Mouse (Mus musculus) lung, postnatal 36 days (tissue): ENCODE measurements around the gene Vsig1.
A peak's percentile ranks its signal among the peaks of the same experiment; 100 is the strongest.

Experiments
- DNase-seq: peaks from one replicate; pipeline ENCODE4 v3.0.0; 2022; ENCODE audit warnings: mixed read lengths

Vsig1 gene

GRCm38 (mm10) chrX:140907360-140907759, at the start of gene Vsig1:
TSS of gene Vsig1 (plus strand) at chrX:140907608.
- DNase-seq = no peak

GRCm38 (mm10) chrX:140862760-140863159, 44.6 kb upstream of the Vsig1 start:
- DNase-seq = no peak

- DNase-seq = no peak
Measured at GRCm38 (mm10) chrX:140863431-140863830, 44.0 kb upstream of the Vsig1 start.

DNA sequence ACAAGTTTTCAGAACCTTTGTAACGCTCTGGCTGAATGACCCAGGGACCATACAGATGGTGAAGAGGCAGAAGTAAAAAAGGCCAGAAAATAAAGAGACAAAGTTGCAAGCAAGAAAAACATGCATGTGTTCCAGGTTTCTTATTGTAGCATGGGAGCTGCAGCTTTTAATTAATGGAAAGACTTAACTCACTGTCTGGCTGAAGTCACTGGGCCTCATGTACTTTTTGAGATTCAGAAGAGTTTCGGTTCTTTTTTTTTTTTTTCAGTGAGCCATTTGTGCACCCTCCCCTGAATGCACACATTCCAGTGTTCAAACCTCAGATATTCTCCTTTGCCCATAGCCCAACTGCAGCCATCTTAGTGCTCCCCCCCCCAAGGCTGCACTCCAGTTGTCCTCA, 20.2 kb upstream of the Vsig1 start:
- DNase-seq = no peak

- DNase-seq = no peak
Measured at GRCm38 (mm10) chrX:140891796-140892195, 15.6 kb upstream of the Vsig1 start.

- DNase-seq = no peak
Measured at GRCm38 (mm10) chrX:140903487-140903886, 3.9 kb upstream of the Vsig1 start.

DNA sequence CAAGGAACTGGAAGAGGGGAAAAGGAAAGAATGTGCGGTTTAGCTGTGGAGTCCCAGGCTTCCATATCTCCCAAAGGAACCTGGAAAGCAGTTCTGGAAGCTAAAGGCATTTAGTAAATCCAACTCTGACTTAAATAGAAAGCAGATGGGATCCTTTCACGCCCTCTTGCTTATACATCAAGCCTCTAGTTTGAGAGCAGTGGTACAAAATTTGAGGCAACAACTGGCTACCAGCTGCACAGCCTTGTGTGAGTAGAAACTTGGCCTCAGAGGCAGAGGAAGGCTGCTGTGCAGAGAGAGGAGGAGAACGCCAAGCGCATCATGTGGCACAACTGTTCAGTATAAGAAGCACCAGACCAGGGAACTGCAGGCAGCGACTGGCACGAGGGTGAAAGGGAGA, 13.9 kb downstream of the Vsig1 start:
- no peak for DNase-seq

GRCm38 (mm10) chrX:140932066-140932465, 24.7 kb downstream of the Vsig1 start:
- DNase-seq = no peak

DNA sequence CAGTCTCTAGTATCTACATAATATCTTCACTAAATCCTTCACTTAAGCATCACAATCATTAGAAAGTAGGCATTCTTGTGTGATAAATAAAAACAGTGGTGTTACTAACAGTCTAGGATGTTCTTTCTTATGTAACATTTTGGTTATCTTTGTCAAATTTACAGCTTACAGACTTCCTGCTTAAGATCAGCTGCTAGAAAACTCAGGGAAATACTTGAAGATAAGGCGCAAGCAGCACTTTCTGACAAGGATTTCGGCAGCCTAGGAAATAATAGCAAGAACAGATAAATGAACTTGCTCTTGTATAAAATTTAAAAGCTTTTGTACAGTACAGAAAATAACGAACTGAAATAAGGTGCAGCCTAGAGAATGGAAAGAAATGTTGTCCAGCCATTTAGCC, 25.9 kb downstream of the Vsig1 start:
- no peak for DNase-seq

DNA sequence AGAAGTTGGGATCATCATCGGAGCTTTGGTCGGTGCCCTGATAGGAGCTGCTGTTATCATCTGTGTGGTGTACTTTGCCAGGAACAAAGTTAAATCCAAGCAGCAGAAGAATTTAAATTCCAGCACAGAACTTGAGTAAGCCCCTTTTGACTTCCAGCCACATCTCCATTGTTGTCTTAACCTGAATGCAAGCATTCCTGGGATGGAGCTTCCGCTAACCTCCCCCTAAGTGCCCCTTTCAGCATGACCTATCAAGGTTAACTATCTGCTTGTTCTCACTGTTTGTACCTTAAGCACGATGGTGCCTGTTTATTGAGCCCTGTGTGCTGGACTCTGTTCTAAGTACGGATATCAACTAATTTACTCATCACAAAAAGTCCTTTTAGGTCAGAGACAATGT, 28.9 kb downstream of the Vsig1 start:
- no peak for DNase-seq

GRCm38 (mm10) chrX:140953618-140954017, 46.2 kb downstream of the Vsig1 start:
- DNase-seq = no peak

DNA sequence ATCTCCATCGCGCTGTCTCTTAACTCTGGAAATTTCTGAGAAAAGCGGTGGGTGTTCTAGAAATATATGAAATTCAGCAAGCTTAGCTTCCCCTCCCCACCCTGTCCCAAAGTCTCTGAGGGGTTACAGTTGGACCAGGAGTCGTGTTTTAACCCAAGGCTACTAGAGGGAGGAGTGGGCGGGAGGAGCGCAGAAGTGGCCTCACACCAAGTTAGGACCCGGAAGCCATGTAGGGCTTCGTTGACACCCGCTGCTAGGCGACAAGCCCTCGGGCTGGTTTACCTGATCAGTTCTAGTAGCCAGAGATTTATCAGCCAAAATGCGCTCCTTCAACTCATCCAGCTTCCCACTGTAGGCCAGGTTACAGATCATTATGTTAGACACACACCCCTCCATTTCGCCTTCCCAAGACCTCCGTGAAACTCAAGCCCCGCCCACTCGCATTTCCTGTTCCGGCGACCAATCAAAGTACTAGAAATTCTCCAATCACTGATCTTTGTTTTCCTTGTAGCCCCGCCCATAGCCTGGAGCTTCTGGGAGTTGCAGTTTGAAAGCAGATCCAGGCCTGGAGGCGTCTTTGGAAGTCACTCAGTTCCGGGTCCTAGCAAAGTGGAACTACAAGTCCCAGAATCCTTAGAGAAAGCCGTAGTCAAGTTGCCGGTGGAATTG, 49.0 kb downstream of the Vsig1 start, which contains the start of the genes Psmd10 and Atg4a:
Gene Psmd10 (minus strand): TSS at position 457 of the 669 bp plus-strand sequence.
Gene Atg4a (plus strand): TSS at position 636 of the 669 bp plus-strand sequence.
- peak; percentile 98 for DNase-seq

GRCm38 (mm10) chrX:140956959-140957358, 49.6 kb downstream of the Vsig1 start:
- DNase-seq = no peak

GRCm38 (mm10) chrX:140978943-140979342, 71.5 kb downstream of the Vsig1 start:
- DNase-seq = no peak

GRCm38 (mm10) chrX:140979546-140979945, 72.1 kb downstream of the Vsig1 start:
- DNase-seq = peak; percentile 77

- no peak for DNase-seq
Measured at GRCm38 (mm10) chrX:140980163-140980562, 72.8 kb downstream of the Vsig1 start.

- DNase-seq = peak; percentile 24
Measured at GRCm38 (mm10) chrX:140983206-140983960, 76.0 kb downstream of the Vsig1 start.

DNA sequence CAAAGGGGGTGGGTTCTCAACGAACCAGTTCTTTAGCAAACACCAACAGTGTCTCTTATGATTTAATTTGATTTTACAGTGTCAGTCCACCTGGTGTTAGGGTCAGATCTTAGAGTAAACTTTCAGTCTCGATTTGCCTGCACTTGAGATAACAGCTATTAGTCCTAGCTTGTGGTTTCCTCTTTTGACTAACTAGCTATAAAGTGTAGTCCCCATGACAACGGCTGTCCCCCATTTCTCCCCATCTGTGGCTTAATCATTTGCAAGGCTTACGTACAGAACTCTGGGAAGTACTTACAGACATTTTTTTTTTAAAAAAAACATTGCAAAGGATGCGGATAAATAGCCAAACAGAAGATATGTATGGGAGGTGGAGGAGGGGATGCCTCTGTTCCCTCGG, 77.4 kb downstream of the Vsig1 start:
- no peak for DNase-seq

DNA sequence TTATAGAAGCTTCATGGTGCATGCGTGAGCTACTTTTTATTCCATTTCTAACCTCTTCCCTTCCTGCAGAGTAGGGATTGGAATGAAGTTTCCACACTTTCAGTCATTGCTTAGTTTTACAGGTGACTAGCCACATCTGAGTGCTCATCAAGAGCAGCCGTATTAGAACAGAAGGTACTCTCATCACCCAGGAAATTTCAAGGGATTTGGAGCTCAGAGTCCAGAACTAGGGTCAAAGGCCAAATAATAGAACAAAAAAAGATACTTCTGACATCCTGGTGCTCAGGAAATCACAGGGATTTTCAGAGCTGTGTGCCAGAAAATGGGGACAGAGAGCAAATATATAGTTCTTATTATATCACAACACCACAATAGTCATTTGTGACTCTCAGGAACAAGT, 77.8 kb downstream of the Vsig1 start:
- no peak for DNase-seq
